Mouse (Mus musculus) heart, adult 2 months (tissue): ENCODE results near the gene Cnot11. TPM values are rescaled to one million over a fixed set of nuclear protein-coding genes. Genes with fewer than 3 reads are reported as not detected.

Experiments used
- DNase-seq, 2 experiments: peaks; one replicate each; pipeline ENCODE4 v3.0.0; 2021
- H3K27ac ChIP-seq: fragments of 200-600 bp; 2 replicates; pipeline ENCODE4 v1.8.1; 2022
- H3K27me3 ChIP-seq: fragments of 200-500 bp; 2 replicates; pipeline ENCODE4 v1.6.1; 2012; ENCODE audit warnings: mild to moderate bottlenecking, low read length, inconsistent platforms, mixed read lengths; ENCODE audit not compliant: control insufficient read depth, insufficient read depth
- H3K36me3 ChIP-seq: fragments of 200-500 bp; 2 replicates; pipeline ENCODE4 v1.6.1; 2012; ENCODE audit warnings: low read length, inconsistent platforms; ENCODE audit not compliant: control insufficient read depth, insufficient read depth
- H3K4me1 ChIP-seq: fragments of 200-500 bp; 2 replicates; pipeline ENCODE4 v1.6.1; 2011; ENCODE audit warnings: low read length; ENCODE audit not compliant: control insufficient read depth, insufficient read depth
- H3K4me3 ChIP-seq: fragments of 200-600 bp; 2 replicates; pipeline ENCODE4 v1.8.1; 2022
- H3K79me2 ChIP-seq: fragments of 200-500 bp; replicated peaks from 2 replicates; pipeline ENCODE4 v1.6.1; 2012; ENCODE audit warnings: mild to moderate bottlenecking, inconsistent platforms, low read length, moderate library complexity, mixed read lengths; ENCODE audit not compliant: control insufficient read depth, insufficient read depth
- H3K9ac ChIP-seq: fragments of 200-500 bp; 2 replicates; pipeline ENCODE4 v1.6.1; 2012; ENCODE audit warnings: low read depth, mild to moderate bottlenecking, control low read depth, inconsistent platforms, low read length, mixed read lengths
- CTCF ChIP-seq: fragments of 200-600 bp; IDR thresholded peaks from 2 replicates; pipeline ENCODE4 v1.8.1; 2022; ENCODE audit warnings: antibody characterized with exemption, mild to moderate bottlenecking, moderate library complexity
- EP300 ChIP-seq: fragments of 200-500 bp; IDR thresholded peaks from 2 replicates; pipeline ENCODE4 v1.6.1; 2011; ENCODE audit warnings: low read depth, low read length, control low read depth; ENCODE audit not compliant: insufficient read depth
- POLR2A ChIP-seq: fragments of 200-500 bp; IDR thresholded peaks from 2 replicates; pipeline ENCODE4 v1.6.1; 2011; ENCODE audit warnings: mild to moderate bottlenecking, low read depth, low read length, control low read depth; ENCODE audit not compliant: insufficient read depth
- WGBS: fragments of 180-500 bp; shearing (Covaris S2); methylation state at CpG from one replicate; pipeline ENCODE4 v1.1.7; 2018; 5-methylcytosine and 5-hydroxymethylcytosine counted together
- intact Hi-C: fragments of 180-260 bp; cut with DNase I; formaldehyde crosslinking; loops from one replicate; pipeline ENCODE4 v1.15.1; 2025
- polyA plus RNA-seq: library from polyadenylated mRNA; depleted of rRNA; stranded (reverse); fragments of >200 nt; gene quantifications from 2 replicates; pipeline ENCODE4 v1.2.3, GENCODE M21; 2012; rRNA removed
- total RNA-seq, 2 experiments: library from RNA; stranded (reverse); gene quantifications; 2 replicates each; pipeline ENCODE4 v1.2.3; 2021

Cnot11 gene
- total and polyA plus RNA-seq, 3 experiments: 9.8 to 15.6 (median 13.2) TPM

- no peaks in the 10 kb centered on the region for H3K36me3 ChIP-seq
- no peak overlapping the region for H3K27ac ChIP-seq
- no peak for DNase-seq
- H3K79me2 ChIP-seq: no peaks in the 10 kb centered on the region
- H3K27me3 ChIP-seq: no peaks in the 10 kb centered on the region
- H3K9ac ChIP-seq: no peak overlapping the region
- no peak for TF ChIP-seq EP300
- no peaks in the 10 kb centered on the region for H3K4me1 ChIP-seq
- 75% methylated on average over 4 of the region's 4 CpGs for WGBS
- no peak overlapping the region for H3K4me3 ChIP-seq
- intact Hi-C loops: no loop called here
These were observed 57.3 kb downstream of the Cnot11 start for GRCm38 (mm10) chr1:39592090-39592489.

- TF ChIP-seq CTCF (no peak), POLR2A (no peak), EP300 (no peak)
- H3K79me2 ChIP-seq: no peaks in the 10 kb centered on the region
- H3K27ac ChIP-seq: no peak overlapping the region
- no peak for DNase-seq
- no peak overlapping the region for H3K9ac ChIP-seq
- intact Hi-C loops: no loop called here
- H3K36me3 ChIP-seq: no peaks in the 10 kb centered on the region
- H3K4me3 ChIP-seq: no peak overlapping the region
- 86% methylated on average over 10 of the region's 10 CpGs for WGBS
- no peaks in the 10 kb centered on the region for H3K27me3 ChIP-seq
- H3K4me1 ChIP-seq: no peaks in the 10 kb centered on the region
These were observed 59.0 kb downstream of the Cnot11 start for GRCm38 (mm10) chr1:39593836-39594235.

Other genes starting within 250 kb of the Cnot11 start
- gene Rpl31, start 167.2 kb upstream of the Cnot11 start, total RNA-seq: 100 to 1,000 TPM; 513 to 615 TPM
- 153 and 190 TPM in 2 replicates for gene Rpl31, start 167.2 kb upstream of the Cnot11 start, polyA plus RNA-seq
- 1 to 10 TPM; 5.2 to 6.1 TPM for gene Tbc1d8, start 56.2 kb upstream of the Cnot11 start, total RNA-seq
- 6.3 and 8.3 TPM in 2 replicates for gene Tbc1d8, start 56.2 kb upstream of the Cnot11 start, polyA plus RNA-seq
- 1 to 10 TPM; 7.0 to 8.5 TPM for gene Rnf149, start 42.4 kb downstream of the Cnot11 start, total RNA-seq
- 3.6 and 5.7 TPM in 2 replicates for gene Rnf149, start 42.4 kb downstream of the Cnot11 start, polyA plus RNA-seq
- gene Creg2, start 116.5 kb downstream of the Cnot11 start, total RNA-seq: under 1 TPM in 1 of 2 experiments, not detected in 1; 0.05 TPM
- 0.06 TPM in 1 of 2 replicates, not detected in the other for gene Creg2, start 116.5 kb downstream of the Cnot11 start, polyA plus RNA-seq
- gene Rfx8, start 186.0 kb downstream of the Cnot11 start, total RNA-seq: under 1 TPM; 0.20 to 0.26 TPM
- gene Rfx8, start 186.0 kb downstream of the Cnot11 start, polyA plus RNA-seq: 0.35 and 0.47 TPM in 2 replicates